Mouse (Mus musculus) A20 (cell line): ENCODE measurements around the gene Zbtb38.
A peak's percentile ranks its signal among the peaks of the same experiment; 100 is the strongest.

Experiments used
- DNase-seq: peaks from one replicate; pipeline ENCODE4 v3.0.0-alpha.2; 2011; ENCODE audit warnings: low read depth, low spot score

Zbtb38 gene

GRCm38 (mm10) chr9:96731039-96731895 lies 21.4 kb downstream of the Zbtb38 start:
- DNase-seq = peak; percentile 84

GRCm38 (mm10) chr9:96730311-96730625 lies 22.4 kb downstream of the Zbtb38 start:
- DNase-seq = peak; percentile 81

- peak; percentile 90 for DNase-seq
Measured at GRCm38 (mm10) chr9:96729537-96730310, 22.9 kb downstream of the Zbtb38 start.

- peak; percentile 83 for DNase-seq
Measured at GRCm38 (mm10) chr9:96728338-96729162, 24.1 kb downstream of the Zbtb38 start.

- no peak for DNase-seq
Measured at GRCm38 (mm10) chr9:96727688-96728087, 24.9 kb downstream of the Zbtb38 start.

- peak; percentile 87 for DNase-seq
Measured at GRCm38 (mm10) chr9:96726336-96727131, 26.1 kb downstream of the Zbtb38 start.

- DNase-seq = peak; percentile 68
Measured at GRCm38 (mm10) chr9:96725582-96726320, 26.9 kb downstream of the Zbtb38 start.

- DNase-seq = no peak
Measured at GRCm38 (mm10) chr9:96723650-96724049, 29.0 kb downstream of the Zbtb38 start.

- peak; percentile 76 for DNase-seq
Measured at GRCm38 (mm10) chr9:96721163-96721799, 31.4 kb downstream of the Zbtb38 start.

- peak; percentile 77 for DNase-seq
Measured at GRCm38 (mm10) chr9:96720510-96721162, 32.0 kb downstream of the Zbtb38 start.

GRCm38 (mm10) chr9:96719408-96720158 lies 33.0 kb downstream of the Zbtb38 start:
- DNase-seq = peak; percentile 92

GRCm38 (mm10) chr9:96718888-96719287 lies 33.7 kb downstream of the Zbtb38 start:
- DNase-seq = no peak

GRCm38 (mm10) chr9:96718402-96718798 lies 34.2 kb downstream of the Zbtb38 start:
- peak; percentile 86 for DNase-seq

- DNase-seq = peak; percentile 82
Measured at GRCm38 (mm10) chr9:96717698-96718401, 34.8 kb downstream of the Zbtb38 start.

GRCm38 (mm10) chr9:96716735-96717444 lies 35.7 kb downstream of the Zbtb38 start:
- peak; percentile 76 for DNase-seq

- peak; percentile 76 for DNase-seq
Measured at GRCm38 (mm10) chr9:96716136-96716535, 36.5 kb downstream of the Zbtb38 start.

- peak; percentile 80 for DNase-seq
Measured at GRCm38 (mm10) chr9:96715171-96715570, 37.5 kb downstream of the Zbtb38 start.
